Mouse (Mus musculus) lung, embryonic 15.5 days (tissue): Measurements from ENCODE around the gene Stpg3. TPM values are rescaled to one million over a fixed set of nuclear protein-coding genes. Genes with fewer than 3 reads are reported as not detected.

Experiments
- ATAC-seq: fragments of 200-750 bp; cut with Nextera tagmentation; 2 replicates; pipeline ENCODE4 v1.8.0; 2017; ENCODE audit warnings: moderate number of reproducible peaks, borderline replicate concordance; ENCODE audit not compliant: low FRiP score, low TSS enrichment; ENCODE audit errors: extremely low read depth
- H3K27ac ChIP-seq: fragments of 300-500 bp; sonication (generic); 2 replicates; pipeline ENCODE4 v1.5.1; 2015; ENCODE audit warnings: moderate library complexity, mild to moderate bottlenecking, inconsistent platforms
- H3K27me3 ChIP-seq: fragments of 300-500 bp; sonication (generic); 2 replicates; pipeline ENCODE4 v1.6.1; 2015; ENCODE audit warnings: inconsistent platforms
- H3K36me3 ChIP-seq: fragments of 300-500 bp; sonication (generic); 2 replicates; pipeline ENCODE4 v1.6.1; 2015; ENCODE audit warnings: inconsistent platforms
- H3K4me1 ChIP-seq: fragments of 300-500 bp; sonication (generic); 2 replicates; pipeline ENCODE4 v1.6.1; 2015; ENCODE audit warnings: inconsistent platforms
- H3K4me2 ChIP-seq: fragments of 300-500 bp; sonication (generic); 2 replicates; pipeline ENCODE4 v1.6.1; 2015; ENCODE audit warnings: inconsistent platforms, mild to moderate bottlenecking, moderate library complexity
- H3K4me3 ChIP-seq: fragments of 300-500 bp; sonication (generic); 2 replicates; pipeline ENCODE4 v1.5.1; 2015; ENCODE audit warnings: mild to moderate bottlenecking, inconsistent platforms
- H3K9ac ChIP-seq: fragments of 300-500 bp; sonication (generic); 2 replicates; pipeline ENCODE4 v1.6.1; 2015; ENCODE audit warnings: inconsistent platforms
- H3K9me3 ChIP-seq: fragments of 300-500 bp; sonication (generic); 2 replicates; pipeline ENCODE4 v1.6.1; 2016; ENCODE audit warnings: inconsistent platforms
- WGBS: fragments of 180-500 bp; shearing (Covaris S2); methylation state at CpG from one replicate; pipeline ENCODE4 v1.1.7; 2015; 5-methylcytosine and 5-hydroxymethylcytosine counted together
- polyA plus RNA-seq: library from polyadenylated mRNA; unstranded; fragments of >200 nt; fragmentation: Nextera tagmentation; extraction: Ambion mirVana; gene quantifications from 2 replicates; pipeline ENCODE4 v1.2.1, GENCODE M21; 2015

Stpg3 gene
- polyA plus RNA-seq, 1 experiment from 2014 or later, result not detected

DNA sequence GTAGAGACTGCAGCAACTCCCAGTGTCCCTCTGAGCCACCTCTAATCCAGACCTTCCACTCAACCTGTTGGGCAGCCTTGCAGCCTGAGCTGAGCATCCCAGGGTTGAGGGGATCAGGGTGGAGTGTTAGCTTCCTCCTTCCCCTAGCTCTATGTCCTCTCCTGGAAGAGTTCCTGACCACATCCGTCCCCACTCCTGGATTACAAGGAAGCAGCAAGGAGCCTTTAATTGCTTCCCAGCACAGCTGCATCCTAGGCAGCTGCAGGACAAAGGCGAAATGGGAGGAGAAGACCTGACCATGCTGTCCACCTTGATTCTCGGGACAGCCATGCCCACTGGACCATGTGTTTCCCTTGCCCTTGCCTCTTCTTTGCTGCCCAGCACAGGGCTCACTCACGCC, 37.4 kb downstream of the Stpg3 start:
- no peak overlapping the region for H3K9ac ChIP-seq
- no peak for ATAC-seq
- H3K27me3 ChIP-seq, result peaks cover 54% of the 10 kb centered on the region
- no peaks in the 10 kb centered on the region for H3K36me3 ChIP-seq
- peak overlapping the region; percentile 30; the same call in 1 of the 2 replicates for H3K4me2 ChIP-seq
- peaks cover 65% of the 10 kb centered on the region for H3K4me1 ChIP-seq
- WGBS, result 36% methylated on average over 4 of the region's 4 CpGs
- H3K9me3 ChIP-seq, result no peaks in the 10 kb centered on the region
- H3K4me3 ChIP-seq, result no peak overlapping the region
- H3K27ac ChIP-seq, result peak overlapping the region; percentile 71

DNA sequence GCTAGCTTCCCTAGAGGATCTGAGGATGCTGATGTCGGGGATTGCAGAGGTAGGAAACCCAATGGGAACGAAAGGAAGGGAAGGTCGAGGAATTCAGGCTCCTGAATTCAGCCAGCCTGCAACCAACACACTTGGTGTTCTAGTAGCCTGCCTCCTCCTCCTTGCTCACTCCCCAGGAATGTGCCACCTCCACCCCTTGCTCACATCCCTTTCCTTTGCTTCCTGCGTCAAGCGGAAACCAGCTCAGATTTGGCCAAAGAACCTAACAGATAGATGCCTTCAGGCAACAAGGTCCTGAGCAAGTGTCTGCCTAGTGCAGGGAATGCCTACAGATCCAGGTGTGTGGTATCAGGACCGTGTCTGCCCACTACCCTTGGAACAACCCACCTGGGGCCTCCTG, 37.9 kb downstream of the Stpg3 start:
- H3K9ac ChIP-seq, result no peak overlapping the region

DNA sequence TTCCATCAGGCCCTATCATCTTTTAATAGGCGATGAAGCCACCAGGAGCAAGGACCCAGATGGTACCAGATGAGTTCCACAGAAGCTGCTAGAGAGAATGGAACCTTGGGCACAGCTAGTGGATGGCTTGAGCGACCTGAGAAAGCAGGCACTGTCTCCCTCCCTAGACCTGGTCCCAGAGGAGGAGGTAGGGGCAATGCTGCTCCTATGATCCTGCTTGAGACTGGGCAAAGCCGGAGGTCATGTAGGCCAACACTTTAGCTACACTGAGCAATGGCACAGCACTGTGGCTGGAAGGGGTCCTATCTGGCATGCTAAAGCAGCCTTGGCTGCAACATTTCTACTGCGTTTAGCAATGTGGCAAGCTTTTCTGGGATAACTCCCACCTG, 38.8 kb downstream of the Stpg3 start:
- peaks cover 52% of the 10 kb centered on the region for H3K4me1 ChIP-seq

More for the DNA sequence above, 37.9 kb downstream of the Stpg3 start:
- Histone ChIP-seq H3K4me1 (peaks cover 61% of the 10 kb centered on the region), H3K4me2 (no peak overlapping the region; the same call in 1 of the 2 replicates), H3K36me3 (no peaks in the 10 kb centered on the region), H3K9me3 (no peaks in the 10 kb centered on the region), H3K27me3 (peaks cover 49% of the 10 kb centered on the region), H3K27ac (peak overlapping the region; percentile 71; the same call in 1 of the 2 replicates), H3K4me3 (no peak overlapping the region)
- no peak for ATAC-seq
- WGBS, result 50% methylated on average over 6 of the region's 6 CpGs

DNA sequence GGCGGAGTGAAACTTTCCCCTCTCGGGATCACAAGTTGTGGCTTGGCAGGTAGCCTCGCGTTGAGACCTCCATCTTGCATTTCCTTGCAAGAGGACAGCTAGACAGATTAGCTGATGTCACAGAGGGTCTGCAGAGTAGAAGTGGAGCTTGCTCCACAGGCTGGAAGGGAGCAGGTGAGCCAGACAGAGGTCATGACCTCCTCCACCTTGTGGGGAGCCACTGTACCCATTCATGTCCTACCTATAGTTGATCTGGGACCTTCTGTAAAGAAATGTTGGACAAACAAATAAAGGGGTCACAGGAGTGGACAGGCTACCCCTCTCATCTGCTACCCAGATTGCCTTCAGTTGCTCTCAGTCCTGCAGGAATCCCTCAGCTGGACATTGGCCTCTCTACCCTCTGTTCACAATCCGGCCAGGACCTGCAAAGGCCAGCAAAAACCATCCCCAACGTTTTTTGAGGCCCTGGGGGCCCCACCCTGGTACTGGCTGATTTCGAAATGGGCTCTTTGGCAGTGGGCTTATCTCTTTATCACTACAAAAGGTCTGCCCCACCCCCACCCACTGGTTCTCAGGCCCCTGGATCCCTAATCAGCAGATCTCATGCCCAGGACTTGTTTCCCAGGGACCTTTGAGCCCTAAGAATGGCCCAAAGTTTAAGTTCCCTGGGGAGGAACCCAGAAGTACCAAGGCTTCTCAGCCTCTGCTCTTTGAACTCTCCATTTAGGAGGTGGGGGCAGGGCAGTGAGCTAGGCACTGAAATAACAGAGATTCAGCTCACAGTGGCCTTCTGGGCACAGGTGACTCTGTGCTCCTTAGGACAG, 39.4 kb downstream of the Stpg3 start:
- H3K4me1 ChIP-seq, result peaks cover 52% of the 10 kb centered on the region
- H3K27me3 ChIP-seq, result peaks cover 34% of the 10 kb centered on the region
- no peak for ATAC-seq
- 47% methylated on average over 7 of the region's 7 CpGs for WGBS
- H3K4me2 ChIP-seq, result no peak overlapping the region
- no peaks in the 10 kb centered on the region for H3K36me3 ChIP-seq
- no peak overlapping the region for H3K4me3 ChIP-seq
- H3K9me3 ChIP-seq, result no peaks in the 10 kb centered on the region
- no peak overlapping the region for H3K27ac ChIP-seq
- H3K9ac ChIP-seq, result no peak overlapping the region

More for the DNA sequence above, 38.8 kb downstream of the Stpg3 start:
- Histone ChIP-seq H3K27ac (no peak overlapping the region), H3K9me3 (no peaks in the 10 kb centered on the region), H3K9ac (no peak overlapping the region), H3K4me3 (no peak overlapping the region), H3K36me3 (no peaks in the 10 kb centered on the region), H3K4me2 (no peak overlapping the region), H3K27me3 (peaks cover 40% of the 10 kb centered on the region)
- no peak for ATAC-seq
- 81% methylated on average over 4 of the region's 4 CpGs for WGBS

GRCm38 (mm10) chr2:25173821-25174220, 40.6 kb downstream of the Stpg3 start:
- 92% methylated on average over 4 of the region's 4 CpGs for WGBS
- Histone ChIP-seq H3K27me3 (peaks cover 24% of the 10 kb centered on the region), H3K4me1 (peaks cover 57% of the 10 kb centered on the region), H3K9ac (no peak overlapping the region), H3K36me3 (no peaks in the 10 kb centered on the region), H3K27ac (no peak overlapping the region), H3K4me3 (no peak overlapping the region), H3K9me3 (no peaks in the 10 kb centered on the region), H3K4me2 (no peak overlapping the region)
- ATAC-seq, result no peak

DNA sequence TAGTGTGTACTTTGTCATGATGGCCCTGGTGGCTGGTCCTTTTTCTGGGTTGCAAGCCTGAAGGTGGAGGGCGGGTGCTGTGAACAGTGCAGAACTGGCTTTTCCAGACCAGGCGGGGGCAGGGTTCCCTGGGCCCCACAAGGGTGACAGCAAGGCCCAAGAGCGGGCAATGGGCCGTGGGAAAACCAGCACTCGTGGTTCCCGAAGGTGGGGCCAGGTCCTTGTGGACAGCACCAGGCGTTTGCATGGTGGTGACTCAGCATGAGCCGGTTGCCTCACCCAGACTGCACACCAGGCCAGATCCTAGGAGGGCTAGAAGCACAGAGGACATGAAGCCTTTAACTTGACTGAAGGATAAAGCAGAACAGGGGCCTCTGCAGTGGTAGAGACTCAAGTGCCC, 41.8 kb downstream of the Stpg3 start:
- Histone ChIP-seq H3K4me2 (no peak overlapping the region), H3K27ac (no peak overlapping the region), H3K9ac (no peak overlapping the region), H3K36me3 (no peaks in the 10 kb centered on the region), H3K4me3 (no peak overlapping the region), H3K4me1 (peaks cover 53% of the 10 kb centered on the region), H3K27me3 (peaks cover 12% of the 10 kb centered on the region), H3K9me3 (no peaks in the 10 kb centered on the region)
- ATAC-seq, result no peak
- WGBS, result 51% methylated on average over 8 of the region's 8 CpGs

DNA sequence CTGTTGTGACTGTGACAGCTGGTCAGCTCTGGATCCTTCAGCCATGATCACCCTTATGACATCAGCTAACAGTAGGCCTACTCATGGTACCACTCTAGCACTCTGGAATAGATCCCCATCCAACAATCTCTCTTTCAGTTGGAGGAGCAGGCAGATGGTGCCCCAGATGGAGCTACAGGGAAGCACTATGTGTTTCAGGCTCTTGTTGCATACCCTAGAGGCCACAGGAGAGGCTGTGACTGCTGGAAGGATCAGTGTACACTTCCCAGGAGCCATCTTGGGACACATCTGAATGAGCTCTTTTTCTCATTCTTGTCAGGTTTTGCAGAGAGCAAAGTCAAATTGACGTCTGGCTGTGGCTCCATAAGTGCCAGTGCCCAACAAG, 42.7 kb downstream of the Stpg3 start:
- H3K36me3 ChIP-seq, result no peaks in the 10 kb centered on the region
- no peak overlapping the region for H3K27ac ChIP-seq
- no peak overlapping the region for H3K9ac ChIP-seq
- H3K27me3 ChIP-seq, result peaks cover 3% of the 10 kb centered on the region; the same call in 1 of the 2 replicates
- H3K4me2 ChIP-seq, result no peak overlapping the region
- peaks cover 50% of the 10 kb centered on the region for H3K4me1 ChIP-seq
- no peak for ATAC-seq
- 63% methylated on average over 1 of the region's 1 CpGs for WGBS
- H3K9me3 ChIP-seq, result no peaks in the 10 kb centered on the region
- no peak overlapping the region for H3K4me3 ChIP-seq

GRCm38 (mm10) chr2:25171101-25171768, 43.2 kb downstream of the Stpg3 start:
- WGBS, result 80% methylated on average over 6 of the region's 6 CpGs
- Histone ChIP-seq H3K4me2 (no peak overlapping the region), H3K9ac (no peak overlapping the region), H3K27me3 (no peaks in the 10 kb centered on the region), H3K4me1 (peaks cover 44% of the 10 kb centered on the region), H3K36me3 (no peaks in the 10 kb centered on the region), H3K9me3 (no peaks in the 10 kb centered on the region), H3K27ac (no peak overlapping the region), H3K4me3 (no peak overlapping the region)
- no peak for ATAC-seq

DNA sequence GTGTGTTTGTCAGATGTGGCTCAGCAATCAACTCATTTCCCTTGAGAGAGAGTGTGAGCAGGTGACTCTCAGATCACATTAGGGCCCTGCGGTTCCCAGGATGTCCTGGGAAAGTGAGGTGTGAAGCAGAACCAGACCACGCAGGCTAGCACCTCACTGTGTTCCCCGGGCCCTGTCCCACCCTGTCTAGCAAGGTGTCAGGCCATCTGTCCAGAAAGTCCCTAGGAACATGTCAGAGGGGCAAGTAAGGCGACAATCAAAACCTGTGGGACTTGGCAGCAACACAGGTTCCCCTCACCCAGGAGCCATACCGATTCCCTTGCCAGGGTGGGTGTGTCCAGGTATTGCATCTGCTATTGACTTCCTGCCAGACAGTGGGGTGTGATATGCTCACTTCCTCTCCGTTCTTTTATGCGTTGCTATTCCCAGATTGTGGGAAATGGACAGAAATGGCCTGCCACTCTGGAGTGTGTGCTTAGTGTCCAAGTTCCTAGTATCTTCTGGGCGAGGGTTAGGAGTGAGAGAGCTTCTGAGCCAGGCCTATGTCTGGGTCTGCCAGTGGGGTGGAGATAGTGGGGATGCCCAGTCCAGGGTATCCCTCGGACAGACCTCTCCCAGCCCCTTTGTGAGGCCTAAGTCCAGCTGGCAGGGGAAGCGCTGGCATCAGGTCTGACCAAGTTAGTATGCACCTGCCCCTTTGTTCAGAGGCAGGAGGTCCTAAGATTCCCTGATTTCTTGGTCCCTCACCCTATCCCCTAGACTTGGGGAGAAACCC, 43.9 kb downstream of the Stpg3 start:
- peaks cover 39% of the 10 kb centered on the region for H3K4me1 ChIP-seq
- no peak overlapping the region for H3K4me3 ChIP-seq
- no peaks in the 10 kb centered on the region for H3K27me3 ChIP-seq
- no peak overlapping the region; the same call in 1 of the 2 replicates for H3K27ac ChIP-seq
- ATAC-seq, result no peak
- no peaks in the 10 kb centered on the region for H3K36me3 ChIP-seq
- no peak overlapping the region for H3K4me2 ChIP-seq
- H3K9me3 ChIP-seq, result no peaks in the 10 kb centered on the region
- 54% methylated on average over 10 of the region's 10 CpGs for WGBS
- H3K9ac ChIP-seq, result no peak overlapping the region

DNA sequence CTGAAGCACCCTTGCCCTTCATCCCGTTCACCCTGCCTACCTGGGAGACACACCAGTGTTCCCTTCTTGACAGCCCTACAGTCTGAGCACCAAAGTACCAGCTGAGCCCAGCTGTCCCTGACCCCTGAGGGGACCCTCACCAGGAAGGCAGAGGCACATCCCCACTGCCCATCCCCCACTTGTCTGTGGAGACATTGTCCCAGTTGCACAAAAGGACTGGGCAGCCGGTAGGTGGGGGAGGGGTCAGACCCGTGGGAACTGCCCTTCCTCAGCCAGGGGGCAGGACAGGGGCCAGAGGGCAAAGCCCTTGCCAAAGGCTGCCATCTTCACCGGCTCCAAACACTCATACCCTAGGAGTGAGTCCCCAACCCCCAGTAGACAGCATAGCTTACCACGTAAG, 44.7 kb downstream of the Stpg3 start:
- Histone ChIP-seq H3K4me2 (no peak overlapping the region), H3K9ac (no peak overlapping the region)
- 38% methylated on average over 5 of the region's 5 CpGs for WGBS

DNA sequence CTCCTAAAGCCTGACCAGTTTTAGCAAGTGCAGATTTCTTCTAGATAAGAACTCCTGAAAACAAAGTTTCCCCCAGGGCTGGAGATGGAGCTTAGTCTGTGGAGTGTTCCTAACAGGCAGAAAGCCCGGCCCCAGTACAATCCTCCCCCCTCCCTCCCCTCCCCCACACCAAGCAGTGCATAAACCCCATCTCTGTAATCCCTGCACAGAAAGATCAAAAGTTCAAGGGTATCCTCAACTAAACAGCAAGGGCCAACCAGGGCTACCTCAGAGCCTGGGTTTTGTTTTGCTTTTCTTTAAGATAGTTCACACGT, 45.8 kb downstream of the Stpg3 start:
- WGBS, result 20% methylated on average over 2 of the region's 2 CpGs

More for the DNA sequence above, 44.7 kb downstream of the Stpg3 start:
- H3K27ac ChIP-seq, result no peak overlapping the region; the same call in 1 of the 2 replicates
- no peak overlapping the region for H3K4me3 ChIP-seq
- H3K27me3 ChIP-seq, result no peaks in the 10 kb centered on the region
- no peaks in the 10 kb centered on the region for H3K9me3 ChIP-seq
- H3K4me1 ChIP-seq, result peaks cover 35% of the 10 kb centered on the region
- H3K36me3 ChIP-seq, result no peaks in the 10 kb centered on the region
- ATAC-seq, result no peak

More for the DNA sequence above, 45.8 kb downstream of the Stpg3 start:
- no peaks in the 10 kb centered on the region for H3K36me3 ChIP-seq
- H3K4me2 ChIP-seq, result peak overlapping the region; percentile 67
- no peaks in the 10 kb centered on the region for H3K9me3 ChIP-seq
- H3K9ac ChIP-seq, result peak overlapping the region; percentile 43
- no peaks in the 10 kb centered on the region for H3K27me3 ChIP-seq
- peak overlapping the region; percentile 79 for H3K27ac ChIP-seq
- peaks cover 40% of the 10 kb centered on the region for H3K4me1 ChIP-seq
- peak overlapping the region; percentile 46 for H3K4me3 ChIP-seq
- no peak; the same call in 1 of the 2 replicates for ATAC-seq
